Mouse (Mus musculus) thymus, adult 18-20 months (tissue): ENCODE measurements around the gene Stat2.
"Not testable (repeated sequence)": the region's sequence is repeated elsewhere in the genome, so short reads cannot be mapped to it uniquely, and the experiment has no call there.

Experiments
- DNase-seq, 2 experiments: peaks; one replicate each; pipeline ENCODE4 v3.0.0; 2022; ENCODE audit warnings: mixed read lengths in 2 of 2

The Stat2 gene

DNA sequence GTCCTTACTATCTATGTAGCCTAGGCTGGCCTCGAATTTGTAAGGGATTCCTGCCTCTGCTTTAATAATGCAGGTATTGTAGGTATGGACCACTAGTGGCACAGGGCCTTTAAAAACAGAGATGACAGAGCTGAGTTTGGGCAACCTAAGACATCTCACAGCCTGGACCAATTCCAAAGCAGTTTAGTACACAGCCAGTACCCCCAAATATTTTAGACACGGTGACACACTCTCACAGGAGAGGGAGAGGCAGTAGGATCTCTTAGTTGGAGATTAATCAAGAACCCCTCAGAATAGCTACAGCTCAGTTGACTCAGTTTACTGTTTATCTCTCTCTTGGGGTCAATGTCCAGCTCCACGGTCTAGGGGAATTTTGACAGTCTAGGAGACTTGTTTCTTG lies 32.0 kb downstream of the Stat2 start:
- DNase-seq, result no peak

DNA sequence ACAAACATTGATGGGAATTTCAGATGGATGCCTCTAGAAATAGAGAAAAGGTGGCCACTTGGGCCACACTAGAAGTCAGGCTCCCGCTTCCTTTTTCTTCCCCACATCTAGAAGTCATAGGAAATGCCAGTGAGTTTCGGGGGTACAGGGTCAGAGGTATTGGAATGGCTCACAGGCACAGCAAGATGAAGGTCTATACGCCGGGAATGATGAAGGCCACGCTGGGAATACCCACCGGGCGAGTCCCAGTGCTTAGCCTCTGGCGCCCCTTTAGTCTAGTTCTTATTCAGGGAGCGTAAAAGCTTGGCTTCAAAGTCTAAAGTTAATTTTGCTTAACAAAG lies 32.4 kb downstream of the Stat2 start:
- DNase-seq, result no peak

DNA sequence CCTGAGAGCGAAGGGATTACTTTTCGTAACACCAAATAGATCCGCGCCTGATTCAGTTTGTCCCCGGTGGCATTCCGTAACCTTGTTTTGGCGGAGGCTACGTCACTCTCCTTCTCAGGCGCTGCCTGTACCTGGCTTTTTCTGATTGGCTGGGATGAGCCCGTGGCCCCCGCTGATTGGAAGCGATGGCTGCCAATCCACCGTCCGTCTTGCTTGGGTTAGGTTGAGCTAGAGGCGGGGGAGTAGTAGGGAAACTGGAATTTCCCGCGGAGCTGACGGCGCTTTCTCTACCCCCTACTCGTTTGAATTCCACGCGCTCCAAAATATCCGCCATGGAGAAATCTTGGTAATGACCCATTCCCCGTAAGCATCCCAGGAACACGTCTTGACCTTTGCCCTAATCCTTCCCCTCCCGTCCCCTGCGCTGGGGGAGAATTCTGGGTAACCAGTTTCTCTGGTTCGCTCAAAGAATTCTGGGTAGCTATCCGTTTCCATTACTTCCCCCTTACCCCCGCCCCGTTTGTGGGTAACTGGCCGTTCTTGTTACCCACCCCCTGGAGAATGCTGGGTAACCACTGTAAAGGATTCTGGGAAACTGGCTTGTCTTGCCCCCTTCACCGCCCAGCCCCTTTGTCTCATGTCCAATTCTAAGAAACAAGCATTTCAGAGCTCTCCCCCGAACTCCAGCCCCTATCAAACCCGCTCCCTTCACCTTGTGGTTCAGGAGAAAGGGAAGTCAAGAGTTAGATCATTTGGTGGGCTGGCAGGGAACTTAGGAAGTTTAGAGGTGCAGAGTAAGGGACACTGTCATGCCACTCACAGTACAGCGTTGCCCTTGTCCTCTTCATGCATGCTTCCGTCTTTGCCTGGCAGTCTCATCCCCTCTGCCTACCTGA lies 33.0 kb downstream of the Stat2 start, which contains the start of gene Pan2:
TSS of gene Pan2 (plus strand) at position 210 of the 896 bp plus-strand sequence.
- DNase-seq, result peak; percentile 98 to 100

DNA sequence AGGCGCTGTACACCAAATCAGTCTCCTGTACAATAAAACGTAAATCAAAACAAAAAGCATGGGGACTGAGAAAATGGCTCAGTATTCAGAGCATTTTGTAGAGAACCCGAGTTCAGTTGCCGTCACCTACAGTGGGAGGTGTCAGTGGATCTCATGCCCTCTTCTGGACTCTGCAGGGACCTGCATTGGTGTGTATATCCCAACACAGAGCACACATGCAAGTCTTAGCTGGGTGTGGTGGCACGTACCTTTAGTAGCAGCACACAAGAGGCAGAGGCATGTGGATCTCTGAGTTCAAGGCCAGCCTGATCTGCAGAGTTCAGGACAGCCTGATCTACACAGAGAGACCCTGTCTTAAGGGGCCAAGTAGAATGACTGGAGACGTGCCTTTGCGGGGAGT lies 39.3 kb downstream of the Stat2 start:
- no peak for DNase-seq

DNA sequence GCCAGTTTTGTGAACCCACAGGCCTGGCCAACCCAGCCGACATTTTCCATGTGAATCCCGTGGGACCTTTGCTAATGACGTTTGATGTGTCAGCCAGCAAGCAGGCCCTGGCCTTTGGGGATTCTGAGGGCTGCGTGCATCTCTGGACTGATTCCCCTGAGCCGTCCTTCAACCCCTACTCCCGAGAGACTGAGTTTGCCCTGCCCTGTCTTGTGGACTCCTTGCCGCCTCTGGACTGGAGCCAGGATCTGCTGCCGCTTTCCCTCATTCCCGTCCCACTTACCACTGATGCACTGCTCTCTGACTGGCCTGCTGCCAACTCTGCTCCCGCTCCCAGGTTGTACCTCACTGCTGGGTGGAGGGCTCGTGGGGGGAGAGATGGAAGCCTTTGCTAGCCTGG lies 39.8 kb downstream of the Stat2 start:
- no peak for DNase-seq

DNA sequence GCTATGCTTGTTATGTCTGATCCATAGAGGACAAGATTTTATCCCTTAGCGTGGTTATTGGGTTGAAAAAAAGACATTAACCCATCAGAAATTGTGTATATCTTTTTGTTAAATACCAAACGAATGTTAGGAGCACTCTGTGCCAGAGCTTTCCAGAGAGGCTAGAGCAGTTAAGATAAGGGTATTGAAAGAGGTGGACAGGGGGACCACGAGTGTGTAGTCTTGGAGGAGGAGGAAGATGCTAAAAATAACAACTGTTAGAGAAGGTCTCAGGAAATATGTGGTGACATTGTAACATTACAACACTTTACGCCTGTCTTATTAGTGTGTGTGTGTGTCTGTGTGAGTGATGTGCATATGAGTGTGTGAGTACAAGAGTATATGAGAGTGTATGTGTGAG lies 40.5 kb downstream of the Stat2 start:
- DNase-seq, result no peak

DNA sequence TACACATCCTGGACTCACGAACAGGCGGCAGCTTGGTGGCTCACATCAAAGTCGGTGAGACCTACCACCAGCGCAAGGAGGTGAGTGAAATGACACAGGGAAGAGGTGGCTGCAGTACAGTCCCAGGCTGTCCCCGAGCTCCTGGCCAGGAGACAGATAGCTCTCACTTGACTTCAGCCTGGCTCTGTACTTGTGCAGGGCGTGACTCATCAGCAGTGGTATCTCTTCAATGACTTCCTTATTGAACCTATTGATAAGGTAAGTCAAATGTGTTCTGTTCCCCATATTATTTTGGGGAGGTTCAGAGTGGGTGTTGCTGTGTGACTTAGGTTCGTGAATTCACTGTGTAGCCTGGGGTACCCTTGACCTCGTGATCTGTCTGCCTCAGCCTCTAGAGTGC lies 45.2 kb downstream of the Stat2 start:
- DNase-seq, result no peak

DNA sequence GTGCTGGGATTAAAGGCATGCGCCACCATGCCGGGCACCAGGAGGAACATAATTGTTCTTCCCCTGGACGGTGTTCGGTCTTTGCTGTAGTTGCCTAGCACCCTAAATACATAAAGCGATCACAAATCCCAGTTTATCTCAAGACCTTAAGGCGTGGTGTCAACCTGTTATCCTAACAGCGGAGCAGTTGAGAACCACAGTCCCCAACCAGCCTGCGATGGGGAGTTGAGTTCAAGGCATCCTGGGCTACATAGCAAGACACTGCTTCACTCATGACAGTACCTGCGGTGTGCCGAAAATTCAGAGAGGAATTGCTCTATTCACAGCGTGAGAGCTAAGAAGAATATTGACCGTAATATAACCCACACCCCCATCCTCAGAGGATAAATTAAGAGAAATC lies 51.3 kb downstream of the Stat2 start:
- DNase-seq, result no peak

DNA sequence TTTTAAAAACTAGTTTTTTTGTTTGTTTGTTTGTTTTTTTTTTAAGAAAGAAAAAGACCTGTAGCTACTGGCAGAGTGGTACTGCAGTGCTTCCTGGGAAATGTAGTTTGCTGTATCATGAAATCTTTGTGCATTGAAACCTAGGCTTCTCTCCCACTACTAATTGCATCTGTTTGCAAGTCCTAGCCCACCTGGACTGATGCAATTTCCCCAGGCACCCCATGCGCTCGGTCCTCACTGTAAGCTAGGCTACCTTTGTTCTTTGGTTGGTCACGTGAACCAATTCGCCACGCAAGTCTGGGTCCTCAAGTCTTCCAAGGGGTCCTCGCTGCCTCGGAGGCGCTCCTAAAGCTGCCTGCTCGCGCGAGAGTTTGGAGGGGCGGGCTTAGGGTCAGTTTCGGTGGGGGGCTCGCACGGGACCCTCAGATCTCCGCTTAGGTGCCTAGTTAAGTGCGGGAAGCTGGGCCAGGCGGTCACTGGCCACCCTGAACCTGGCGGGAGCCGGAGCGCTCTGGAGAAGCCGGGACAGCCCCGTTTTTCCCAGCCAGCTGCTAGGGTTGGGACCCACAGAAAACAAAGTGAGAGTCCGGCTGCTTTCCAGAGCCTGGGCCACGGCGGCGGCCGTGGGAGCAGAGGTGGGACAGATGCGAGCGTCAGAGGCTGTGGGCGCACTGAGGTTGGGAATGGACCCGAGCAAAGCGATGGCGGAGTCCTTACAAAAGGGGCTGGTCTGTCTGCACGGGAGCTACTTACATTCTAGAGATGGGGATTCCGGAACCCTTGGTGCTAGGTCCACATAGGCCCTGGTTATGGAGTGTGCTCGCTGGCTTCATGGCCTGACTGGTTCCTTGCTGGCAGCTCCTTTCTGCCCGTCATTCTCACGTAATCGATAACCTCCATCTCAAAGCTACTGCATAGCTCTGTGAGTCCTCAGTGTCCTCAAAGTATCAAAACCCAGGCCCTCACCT lies 52.1 kb downstream of the Stat2 start, which contains the start of gene Cnpy2:
TSS of gene Cnpy2 (plus strand) at position 319 of the 968 bp plus-strand sequence.
- DNase-seq, result peak; percentile 66 to 80

DNA sequence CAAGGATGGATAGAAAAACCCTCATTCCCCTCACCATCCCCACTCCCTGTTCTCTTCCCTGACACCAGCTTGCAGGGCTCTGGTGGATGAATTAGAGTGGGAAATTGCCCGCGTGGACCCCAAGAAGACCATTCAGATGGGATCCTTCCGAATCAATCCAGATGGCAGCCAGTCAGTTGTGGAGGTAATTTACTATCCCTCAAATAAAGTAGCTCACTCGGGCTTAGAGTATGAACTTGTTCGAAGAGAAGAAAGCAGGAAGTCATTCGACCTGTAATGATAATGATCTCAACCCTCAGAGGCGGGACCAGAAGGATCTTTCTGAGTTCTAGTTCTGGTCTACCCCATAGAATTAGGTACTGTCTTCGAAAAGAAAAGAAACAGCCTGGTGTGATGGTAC lies 53.2 kb downstream of the Stat2 start:
- DNase-seq, result no peak

DNA sequence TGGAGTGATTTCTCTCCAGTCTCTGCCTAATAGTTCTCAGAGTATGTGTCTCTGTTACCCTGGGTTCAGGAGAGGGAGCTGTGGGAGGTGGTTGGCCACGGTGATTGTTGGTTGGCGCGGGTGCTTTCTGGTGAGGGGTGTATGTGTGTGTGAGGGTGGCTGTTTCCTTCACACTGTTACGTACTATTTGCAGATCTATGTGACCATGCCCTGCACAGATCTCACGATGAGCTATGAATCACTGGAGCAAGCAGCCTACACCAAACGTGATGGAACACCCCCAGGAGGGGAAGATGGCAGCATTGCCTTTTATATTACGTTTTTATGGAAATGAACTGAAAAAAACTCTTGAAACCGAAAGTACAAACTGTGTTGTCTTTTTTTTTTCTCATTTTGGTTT lies 56.5 kb downstream of the Stat2 start:
- no peak for DNase-seq

DNA sequence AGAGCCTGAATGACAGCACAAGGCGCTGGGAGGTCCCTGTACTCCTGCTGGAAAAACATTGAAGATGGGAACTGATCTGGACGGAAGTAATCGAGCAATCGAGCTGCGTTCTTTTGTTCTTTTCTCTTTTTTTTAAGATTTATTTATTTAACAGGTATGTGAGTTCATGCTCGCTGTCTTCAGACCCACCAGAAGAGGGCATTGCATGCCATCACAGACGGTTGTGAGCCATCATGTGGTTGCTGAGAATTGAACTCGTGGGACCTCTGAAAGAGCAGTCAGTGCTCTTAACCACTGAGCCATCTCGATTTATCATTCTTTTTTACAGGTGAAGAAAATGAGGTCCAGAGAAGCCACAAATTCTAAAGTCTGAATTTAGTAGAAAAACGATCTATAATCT lies 57.3 kb downstream of the Stat2 start:
- DNase-seq, result no peak

DNA sequence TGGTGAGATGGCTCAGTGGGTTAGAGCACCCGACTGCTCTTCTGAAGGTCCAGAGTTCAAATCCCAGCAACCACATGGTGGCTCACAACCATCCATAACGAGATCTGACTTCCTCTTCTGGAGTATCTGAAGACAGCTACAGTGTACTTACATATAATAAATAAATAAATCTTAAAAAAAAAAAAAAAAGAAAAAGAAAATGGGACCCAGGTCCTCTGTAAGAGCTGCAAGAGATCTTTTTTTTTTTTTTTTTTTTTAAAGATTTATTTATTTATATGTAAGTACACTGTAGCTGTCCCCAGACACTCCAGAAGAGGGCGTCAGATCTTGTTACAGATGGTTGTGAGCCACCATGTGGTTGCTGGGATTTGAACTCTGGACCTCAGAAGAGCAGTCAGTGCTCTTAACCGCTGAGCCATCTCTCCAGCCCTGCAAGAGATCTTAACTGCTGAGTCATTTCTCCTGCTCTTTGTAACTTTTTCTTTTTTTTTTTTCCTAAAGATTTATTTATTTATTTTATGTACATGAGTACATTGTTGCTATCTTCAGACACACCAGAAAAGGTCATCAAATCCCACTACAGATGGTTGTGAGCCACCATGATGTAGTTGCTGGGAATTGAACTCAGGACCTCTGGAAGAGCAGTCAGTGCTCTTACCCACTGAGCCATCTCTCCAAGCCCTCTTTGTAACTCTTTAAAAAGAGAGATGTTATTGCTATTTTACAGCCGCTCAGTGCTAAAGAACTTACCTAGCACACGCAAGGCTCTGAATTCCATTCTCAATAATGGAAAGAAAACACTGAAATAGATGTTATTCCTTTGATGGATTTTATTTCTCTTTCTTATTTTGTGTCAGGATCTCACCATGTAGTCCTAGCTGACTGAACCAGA lies 62.2 kb downstream of the Stat2 start:
- not testable (repeated sequence) for DNase-seq

DNA sequence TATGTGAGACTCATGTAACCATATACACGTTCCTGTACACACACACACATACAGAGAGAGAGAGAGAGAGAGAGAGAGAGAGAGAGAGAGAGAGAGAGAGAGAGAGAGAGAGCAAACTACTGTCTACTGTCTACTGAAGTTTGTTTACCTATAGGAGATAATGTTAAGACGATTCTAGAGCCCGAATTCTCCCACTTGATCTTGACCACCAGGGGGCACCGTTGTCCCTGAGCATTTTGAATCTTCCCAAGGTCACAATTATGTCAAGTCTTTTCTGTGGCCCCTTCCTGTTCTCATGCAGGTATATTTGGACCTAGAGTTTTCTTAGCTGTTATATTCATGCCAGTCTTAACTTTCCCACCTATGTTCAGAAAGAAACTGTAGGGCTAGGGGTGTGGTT lies 65.2 kb downstream of the Stat2 start:
- DNase-seq, result peak; percentile 47 to 62

DNA sequence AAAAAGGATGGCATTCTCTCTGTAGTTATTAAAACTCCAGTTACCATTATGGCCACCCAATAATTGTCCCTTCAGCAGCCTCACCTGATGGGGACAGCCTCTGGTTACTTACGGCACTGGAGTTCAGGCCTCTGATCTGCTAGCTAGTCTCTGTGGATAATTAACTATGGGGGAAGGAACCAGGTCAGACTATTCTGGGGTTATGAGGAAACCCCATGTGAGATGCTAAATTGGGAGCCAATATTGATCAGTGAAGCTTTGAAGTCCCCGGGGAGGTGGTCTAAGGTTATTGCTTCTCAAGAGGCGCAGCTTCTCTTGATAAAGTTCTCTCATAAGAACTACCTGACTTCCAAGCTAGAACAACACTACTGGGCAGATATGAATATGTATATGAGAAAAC lies 65.8 kb downstream of the Stat2 start:
- no peak for DNase-seq

DNA sequence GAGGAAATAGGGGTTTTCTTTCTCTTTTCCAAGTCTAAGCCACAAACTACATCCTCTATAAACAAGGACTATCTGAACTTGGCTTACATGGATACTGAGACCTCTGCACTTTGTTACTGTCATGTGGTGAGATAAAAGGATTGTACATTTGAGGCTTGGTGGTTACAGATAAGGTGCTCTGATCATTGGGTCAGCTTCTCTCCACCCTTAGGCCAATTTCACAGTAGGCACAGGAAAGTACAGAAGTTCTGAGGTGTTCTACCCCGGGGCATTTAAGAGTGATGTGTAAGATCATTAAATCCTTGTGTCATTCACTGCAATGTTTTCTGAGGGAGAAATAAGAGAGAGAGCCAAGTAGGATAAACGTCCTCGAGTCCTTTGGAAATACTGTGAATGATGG lies 66.2 kb downstream of the Stat2 start:
- DNase-seq, result no peak

DNA sequence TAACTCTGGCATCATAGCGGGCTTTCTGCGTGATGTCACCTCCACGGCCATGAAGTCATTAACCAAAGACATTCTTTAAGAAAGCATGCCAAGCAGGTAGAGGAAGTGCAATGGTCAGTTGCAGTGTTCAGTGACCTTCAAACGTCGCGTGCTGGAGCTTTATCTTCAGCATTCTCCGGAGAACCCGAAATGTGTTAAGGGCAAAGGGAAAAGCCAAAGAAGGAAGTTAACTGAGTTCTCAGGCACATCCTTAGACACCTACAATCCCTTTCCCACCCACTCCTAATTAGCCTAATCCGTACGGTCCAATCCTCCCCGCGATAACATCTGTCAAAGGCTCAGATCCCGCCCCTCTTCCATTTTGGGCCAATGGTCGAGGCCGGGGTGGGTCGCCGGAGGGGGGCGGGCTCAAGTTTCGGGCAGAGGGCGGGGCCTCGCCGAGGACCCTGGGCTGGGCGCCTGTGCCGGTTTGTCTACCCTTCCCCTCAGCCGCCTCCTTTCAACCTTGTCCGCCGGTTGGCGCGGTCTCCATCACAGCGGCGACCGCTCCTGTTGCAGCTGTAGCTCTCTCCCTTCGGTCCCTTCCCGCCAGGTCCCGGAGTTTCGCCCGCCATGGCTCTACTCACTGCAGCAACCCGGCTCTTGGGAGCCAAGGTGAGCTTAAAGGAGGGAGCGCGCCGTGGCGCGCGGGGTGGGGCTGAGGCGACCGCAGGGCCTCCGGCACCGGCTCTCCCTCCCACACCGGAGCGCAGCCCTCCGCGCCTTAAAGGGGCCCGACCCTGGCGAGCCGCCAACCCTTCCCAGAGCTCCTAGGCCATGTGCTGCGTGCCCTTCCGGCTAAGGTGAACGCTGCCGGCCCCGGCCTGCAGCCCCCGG lies 67.2 kb downstream of the Stat2 start, which contains the start of gene Cs:
TSS of gene Cs (plus strand) at position 429 of the 876 bp plus-strand sequence.
- DNase-seq, result peak; percentile 92 to 95

DNA sequence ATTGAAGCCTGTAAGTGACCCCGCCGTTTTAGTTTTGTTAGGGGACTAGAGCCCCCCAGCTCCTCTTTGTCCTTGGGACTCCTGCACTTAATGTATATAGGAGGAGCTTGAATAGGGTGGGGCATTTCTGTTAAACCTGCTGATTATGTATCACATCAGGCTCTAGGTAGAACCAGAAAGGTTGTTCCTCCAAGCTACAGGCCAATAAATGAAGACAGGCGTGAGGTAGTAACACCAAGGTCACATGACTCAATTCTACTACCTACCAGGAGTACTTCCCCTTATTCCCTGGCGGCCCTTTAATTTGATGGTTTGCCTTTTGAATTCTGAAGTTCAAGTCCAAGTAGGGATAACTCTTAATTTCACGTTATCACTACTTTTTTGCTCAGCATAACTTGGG lies 68.1 kb downstream of the Stat2 start:
- DNase-seq, result no peak

DNA sequence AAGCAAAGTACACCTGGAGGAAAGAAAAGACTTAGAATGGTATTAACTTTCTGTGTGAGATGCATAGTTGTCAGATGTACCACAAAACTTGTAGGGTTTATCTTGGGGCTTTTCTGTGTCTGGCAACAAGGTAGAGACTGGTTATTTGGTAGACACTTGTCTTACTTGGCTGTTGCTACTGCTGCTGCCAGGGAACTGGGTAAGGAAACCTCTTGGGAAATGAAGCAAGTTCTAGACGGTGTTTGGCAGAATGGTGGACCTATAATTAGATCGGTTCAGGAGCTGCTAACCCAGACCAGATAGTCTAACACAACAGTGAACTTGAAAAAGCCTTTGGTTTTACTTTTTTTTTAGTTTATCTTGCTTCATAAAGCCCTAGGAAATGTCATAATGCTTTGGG lies 68.6 kb downstream of the Stat2 start:
- DNase-seq, result no peak

DNA sequence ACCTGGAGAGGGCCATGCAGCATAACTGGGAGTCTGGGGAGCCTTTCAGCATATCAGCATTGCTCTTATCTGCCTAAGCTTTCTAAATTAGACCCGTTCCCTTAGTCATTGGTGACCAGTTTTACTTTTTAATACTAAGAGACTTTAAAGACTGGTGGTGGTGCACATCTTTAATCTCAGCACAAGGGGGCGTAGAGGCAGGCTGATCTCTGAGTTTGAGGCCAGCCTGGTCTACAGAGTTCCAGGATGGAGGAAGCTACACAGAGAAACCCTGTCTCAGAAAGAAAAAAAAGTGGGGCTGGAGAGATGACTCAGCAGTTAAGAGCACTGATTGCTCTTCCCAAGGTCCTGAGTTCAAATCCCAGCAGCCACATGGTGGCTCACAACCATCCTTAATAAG lies 69.9 kb downstream of the Stat2 start:
- no peak for DNase-seq
